Mouse (Mus musculus) kidney, postnatal 14 days (tissue): ENCODE data around the gene Bank1.

ENCODE experiments used
- DNase-seq: peaks from one replicate; pipeline ENCODE4 v3.0.0; 2022; ENCODE audit warnings: mixed read lengths

The Bank1 gene

GRCm38 (mm10) chr3:136100973-136101500 is 224.8 kb downstream of the Bank1 start:
- DNase-seq = no peak

- DNase-seq = no peak
These were observed 225.6 kb downstream of the Bank1 start for GRCm38 (mm10) chr3:136100292-136100691.

DNA sequence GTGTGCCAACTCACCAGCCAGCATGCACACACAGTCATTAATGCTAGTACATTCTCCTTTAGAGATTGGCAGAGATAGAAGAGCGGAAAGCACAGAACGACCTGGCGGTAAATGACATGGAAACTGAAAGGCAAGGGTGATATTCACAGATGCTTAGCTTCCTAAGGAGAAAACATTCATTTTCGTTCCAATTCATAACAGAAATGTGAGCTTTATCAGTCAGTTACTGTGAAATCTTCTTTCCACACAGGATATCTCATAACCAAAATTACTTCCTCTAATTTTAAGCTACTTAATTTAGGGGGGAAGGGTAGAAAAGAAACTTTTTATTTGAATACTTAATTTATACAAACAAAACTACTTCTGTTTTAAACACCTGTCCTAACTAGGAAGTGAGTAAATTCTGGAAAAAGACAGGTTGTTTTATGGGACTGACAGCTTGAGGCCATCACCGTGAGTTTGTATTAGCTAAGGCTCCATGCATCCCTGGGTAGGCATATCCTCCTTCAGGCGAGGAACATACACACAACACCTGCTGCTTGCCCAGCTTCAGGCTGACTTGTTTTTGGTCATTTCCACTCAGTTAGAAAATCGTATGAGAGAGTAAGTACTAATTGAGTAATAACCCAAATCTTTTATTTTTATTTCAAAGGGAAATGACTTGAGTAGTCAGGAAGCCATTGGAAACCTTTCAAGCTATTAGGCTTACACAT is 238.8 kb downstream of the Bank1 start:
- DNase-seq = no peak

DNA sequence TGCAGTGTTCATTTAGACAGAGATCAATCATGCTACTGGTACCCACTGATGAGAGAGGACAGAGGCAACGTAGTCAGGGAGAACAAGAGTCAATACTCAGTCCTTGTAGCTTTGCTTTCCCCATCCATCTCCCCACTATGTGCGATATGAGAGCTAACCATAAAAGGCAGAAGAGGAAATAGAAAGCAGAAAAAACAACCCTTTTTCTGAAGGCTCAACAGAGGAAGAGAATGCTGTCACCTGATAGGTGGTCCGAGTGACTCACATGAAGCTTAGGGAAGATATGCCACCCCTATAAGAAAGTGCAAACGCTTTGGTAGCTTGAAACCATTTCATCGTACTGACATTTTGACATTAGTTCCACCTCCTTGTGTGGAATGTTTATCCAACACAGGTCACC is 239.4 kb downstream of the Bank1 start:
- DNase-seq = no peak

DNA sequence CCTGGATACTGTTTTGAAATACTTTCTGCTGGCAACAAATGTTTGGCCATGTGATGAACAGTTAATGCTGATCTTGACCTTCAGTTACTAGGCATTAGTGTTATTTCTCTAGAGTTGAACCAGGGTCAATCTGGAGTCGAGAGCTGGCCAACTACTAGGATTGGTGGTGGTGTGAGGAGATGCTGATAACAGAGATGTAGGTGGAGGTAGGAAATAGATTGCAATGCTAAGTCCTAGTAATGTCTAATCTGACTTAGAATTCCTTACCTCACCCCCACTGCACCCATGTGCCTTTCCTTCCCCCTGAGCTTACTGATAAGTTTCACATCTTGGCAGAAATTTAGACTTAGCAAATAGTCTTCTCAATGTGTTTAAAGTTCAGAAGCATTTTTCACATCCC is 240.8 kb downstream of the Bank1 start:
- DNase-seq = no peak

DNA sequence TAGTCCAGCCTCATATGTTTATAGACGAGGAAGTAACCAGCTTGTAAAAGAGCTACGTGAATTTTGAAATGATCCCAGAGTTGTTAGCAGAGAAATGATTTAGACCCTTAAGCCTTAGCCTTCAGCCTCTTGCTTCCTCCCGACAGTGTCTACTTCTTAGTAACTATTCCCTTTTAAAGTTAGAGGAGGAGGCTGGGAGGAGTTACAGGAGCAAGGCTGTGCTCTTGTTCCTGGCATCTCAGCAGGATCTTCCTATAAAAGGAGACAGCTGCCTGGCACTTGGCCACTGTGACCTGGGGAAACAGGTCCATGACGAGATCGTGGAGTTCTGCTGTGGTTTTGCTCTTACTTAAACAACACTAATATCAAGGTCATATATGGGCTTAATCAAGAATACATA is 241.8 kb downstream of the Bank1 start:
- DNase-seq = peak; percentile 65

DNA sequence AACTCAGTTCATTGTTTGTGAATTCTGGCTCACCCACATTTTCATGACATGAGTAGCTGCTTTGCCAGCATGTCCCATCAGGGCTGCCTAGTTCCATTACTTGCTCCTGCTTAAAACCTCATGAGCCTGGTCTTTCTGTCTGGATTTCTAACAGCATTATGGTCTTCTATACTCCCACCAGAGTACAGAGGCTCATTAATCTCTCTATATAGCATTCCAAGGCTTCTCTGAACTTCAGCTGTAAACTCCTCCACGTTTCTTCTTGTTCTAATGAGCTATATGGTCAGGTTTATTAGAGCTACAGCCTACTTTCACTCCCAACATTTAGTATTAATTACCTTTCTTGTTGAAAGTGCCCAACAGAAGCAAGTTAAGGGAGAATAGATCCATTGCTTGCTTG is 244.6 kb downstream of the Bank1 start:
- DNase-seq = no peak

- DNase-seq = peak; percentile 15
These were observed 247.3 kb downstream of the Bank1 start for GRCm38 (mm10) chr3:136078535-136078934.

DNA sequence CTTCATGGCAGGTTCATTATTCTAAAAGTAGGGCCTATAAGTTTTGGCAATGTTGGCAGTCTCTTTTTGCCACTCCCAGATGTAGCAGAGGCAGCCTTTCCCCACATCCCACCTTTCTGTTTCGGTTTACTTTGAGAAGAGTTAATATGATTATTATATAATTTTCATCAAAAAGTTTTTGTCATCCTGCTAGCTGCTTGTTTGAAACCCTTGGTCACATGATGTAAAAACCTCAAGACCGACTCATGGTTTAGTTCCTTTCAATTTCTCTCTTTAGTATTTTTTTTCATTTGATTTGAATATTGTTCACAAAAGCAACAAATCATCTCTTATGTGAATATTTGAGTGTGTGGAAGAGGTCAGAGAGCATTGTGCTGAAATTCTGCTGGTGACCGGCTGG is 255.5 kb downstream of the Bank1 start:
- no peak for DNase-seq

DNA sequence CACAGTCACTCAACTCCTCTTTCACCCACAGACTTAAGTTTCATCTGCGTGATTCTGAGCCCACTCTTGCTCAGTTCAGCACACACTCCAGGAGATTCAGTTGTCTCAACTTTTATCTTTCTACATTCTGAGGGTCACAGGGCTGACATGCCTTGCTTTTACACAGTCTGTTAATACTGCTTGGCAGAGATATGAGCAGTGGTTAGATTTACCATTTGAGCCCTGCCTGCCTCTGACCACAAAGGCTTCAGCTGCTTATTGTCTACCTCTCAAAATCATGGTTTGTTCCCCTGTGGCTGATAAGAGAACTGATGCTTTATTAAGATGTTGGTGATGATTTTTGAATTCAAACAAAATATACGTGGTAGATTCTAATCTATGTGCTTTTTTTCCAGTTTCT is 264.0 kb downstream of the Bank1 start:
- DNase-seq = no peak

DNA sequence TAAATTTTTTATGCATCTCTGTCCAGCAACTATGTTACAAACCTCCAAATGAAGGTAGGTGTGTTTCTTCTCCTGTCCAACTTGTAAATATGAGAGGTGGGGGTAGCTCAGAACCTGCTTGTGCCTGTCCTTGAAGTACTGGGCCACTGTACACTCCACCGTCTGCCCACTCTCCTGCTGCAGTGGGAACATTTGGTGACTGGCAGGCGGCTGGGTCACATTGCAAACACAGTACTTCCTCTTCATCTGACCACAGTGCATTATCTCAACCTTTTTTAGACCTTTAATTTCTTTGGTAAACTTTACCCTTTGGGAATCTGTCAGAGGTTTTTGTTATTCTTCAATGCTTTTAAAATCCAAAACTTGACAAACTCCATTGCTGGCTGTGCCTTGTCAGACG is 275.2 kb downstream of the Bank1 start:
- no peak for DNase-seq

- DNase-seq = no peak
These were observed 275.7 kb downstream of the Bank1 start for GRCm38 (mm10) chr3:136050215-136050614.

- DNase-seq = no peak
These were observed 277.8 kb downstream of the Bank1 start for GRCm38 (mm10) chr3:136048026-136048425.

- no peak for DNase-seq
These were observed 280.5 kb downstream of the Bank1 start for GRCm38 (mm10) chr3:136045381-136045780.

DNA sequence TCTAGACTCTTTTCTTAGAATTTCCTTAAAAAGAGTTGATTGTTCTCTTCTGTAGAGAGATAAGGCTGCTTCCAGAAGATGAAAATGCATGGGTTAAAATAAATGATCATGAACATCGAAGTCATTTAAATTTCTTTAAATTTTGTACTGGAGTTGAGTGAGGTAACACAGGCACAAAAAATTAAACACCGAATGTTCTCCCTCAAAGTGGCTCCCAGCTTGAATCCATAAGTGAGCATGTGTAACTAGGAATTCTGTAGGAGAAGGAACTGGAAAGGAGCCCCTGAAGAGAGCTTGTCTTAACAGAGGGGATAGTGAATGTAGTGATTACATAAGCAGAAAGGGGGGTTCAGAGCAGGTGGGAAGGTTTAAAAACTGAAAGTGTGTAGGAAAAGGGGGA is 285.8 kb downstream of the Bank1 start:
- no peak for DNase-seq

DNA sequence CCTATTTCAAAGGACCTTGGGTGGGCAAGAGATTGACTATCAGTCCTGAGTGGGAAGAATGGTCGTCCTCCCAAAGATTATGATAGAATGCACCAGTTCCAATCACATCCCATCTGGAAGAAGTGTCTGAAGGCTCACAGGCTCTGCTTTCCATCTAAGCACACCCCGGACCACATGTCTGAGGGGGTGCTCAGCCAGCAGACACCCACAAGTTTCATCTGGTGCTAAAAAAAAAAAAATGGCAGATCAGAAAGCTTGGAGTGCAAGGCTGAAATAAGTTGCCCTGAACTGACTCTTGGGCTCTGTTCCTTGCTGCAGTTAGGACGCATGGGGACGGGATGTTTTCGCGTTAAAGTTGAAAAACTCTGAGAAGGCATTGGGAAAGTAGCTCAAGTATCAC is 286.4 kb downstream of the Bank1 start:
- no peak for DNase-seq

DNA sequence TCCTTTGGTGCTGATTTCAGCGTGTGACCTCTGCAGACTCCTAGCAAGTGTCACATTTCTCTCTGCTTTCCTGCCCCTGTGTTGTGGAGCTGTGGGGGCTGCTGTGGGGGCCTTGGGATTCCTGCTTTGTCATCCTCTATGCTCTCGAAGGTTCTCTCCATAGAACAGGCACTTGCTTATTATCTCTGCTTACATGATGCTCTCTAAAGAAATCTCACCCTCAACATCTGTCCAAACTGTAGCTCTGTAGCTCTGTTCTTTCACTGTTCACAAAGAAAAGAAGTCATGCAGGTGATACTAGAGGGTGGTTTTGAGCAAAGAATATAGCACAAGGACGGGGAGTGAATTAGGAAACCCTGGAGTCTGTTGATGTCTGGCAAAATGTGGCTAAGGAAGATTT is 288.6 kb downstream of the Bank1 start:
- no peak for DNase-seq

- no peak for DNase-seq
These were observed 290.1 kb downstream of the Bank1 start for GRCm38 (mm10) chr3:136035784-136036183.

DNA sequence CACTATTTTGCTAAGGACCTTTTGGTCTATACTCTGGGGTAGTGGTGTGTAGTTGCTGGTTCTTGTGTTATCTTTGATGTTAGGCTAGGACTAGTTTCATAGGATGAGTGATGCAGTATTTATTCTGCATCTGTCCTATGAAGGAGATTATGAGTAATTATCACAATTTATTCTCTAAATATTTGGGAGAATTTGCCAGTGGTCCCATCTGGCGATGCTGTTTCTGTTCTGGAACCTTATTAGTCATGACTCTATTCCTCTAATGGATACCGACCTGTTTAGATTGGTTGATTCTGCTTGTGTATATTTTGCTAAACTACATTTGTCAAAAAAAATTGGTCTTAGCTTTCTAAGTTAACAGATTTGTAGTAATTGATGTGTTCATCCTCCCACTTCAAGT is 301.0 kb downstream of the Bank1 start:
- DNase-seq = no peak

DNA sequence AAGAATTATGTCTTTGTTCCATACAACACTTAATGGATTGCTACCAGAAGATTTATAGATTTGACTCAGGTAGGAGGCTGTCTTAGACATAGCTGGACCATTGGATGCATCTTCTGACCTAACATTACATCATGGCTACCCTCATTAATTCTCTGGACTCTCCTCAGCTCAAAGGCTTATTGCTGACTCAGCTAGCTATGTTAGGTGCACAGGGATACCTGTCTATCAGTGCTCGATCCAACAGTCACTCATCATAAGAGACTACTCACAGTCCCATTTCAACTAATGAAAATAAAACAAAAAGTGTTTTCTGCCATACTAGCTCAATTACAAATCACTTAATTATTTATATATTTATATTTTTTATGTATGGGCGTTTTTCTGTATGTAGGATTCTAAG is 308.3 kb downstream of the Bank1 start:
- no peak for DNase-seq

DNA sequence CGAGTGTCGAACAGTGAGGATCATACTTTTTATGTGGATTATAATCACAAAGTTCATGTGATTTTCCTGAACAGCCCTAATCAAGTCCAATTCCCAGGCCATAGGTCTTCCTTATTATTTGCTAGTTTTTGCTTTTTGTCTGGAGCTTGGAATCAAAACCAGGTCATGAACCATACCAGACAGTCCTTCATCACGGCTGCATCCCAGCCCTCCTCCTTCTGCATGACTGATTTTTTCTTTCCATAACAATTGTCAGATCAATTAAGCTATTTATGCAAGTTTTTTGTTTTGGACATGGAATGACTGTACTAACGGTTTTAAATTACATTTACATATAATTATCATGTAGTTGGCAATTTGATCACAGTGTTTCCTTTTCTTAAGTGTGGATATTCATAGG is 315.2 kb downstream of the Bank1 start:
- DNase-seq = no peak

GRCm38 (mm10) chr3:136007846-136008245 is 318.0 kb downstream of the Bank1 start:
- peak; percentile 9 for DNase-seq

- no peak for DNase-seq
These were observed 318.6 kb downstream of the Bank1 start for GRCm38 (mm10) chr3:136007081-136007828.
